Mouse (Mus musculus) left cerebral cortex, postnatal 36 days (tissue): ENCODE data around the gene Slc30a2. TPM values are rescaled to one million over a fixed set of nuclear protein-coding genes. Genes with fewer than 3 reads are reported as not detected.
A peak's percentile ranks its signal among the peaks of the same experiment; 100 is the strongest.

ENCODE experiments used
- DNase-seq, 2 experiments: peaks; one replicate each; pipeline ENCODE4 v3.0.0; 2021 to 2022; ENCODE audit warnings: low spot score in 2 of 2, mixed read lengths in 1 of 2
- intact Hi-C: fragments of 180-260 bp; cut with DNase I; formaldehyde crosslinking; loops from one replicate; pipeline ENCODE4 v1.15.1; 2025
- total RNA-seq, 2 experiments: library from RNA; stranded (reverse); gene quantifications; 2 replicates each; pipeline ENCODE4 v1.2.3; 2021

Slc30a2 gene
- total RNA-seq, 2 experiments from 2014 or later, result not detected

DNA sequence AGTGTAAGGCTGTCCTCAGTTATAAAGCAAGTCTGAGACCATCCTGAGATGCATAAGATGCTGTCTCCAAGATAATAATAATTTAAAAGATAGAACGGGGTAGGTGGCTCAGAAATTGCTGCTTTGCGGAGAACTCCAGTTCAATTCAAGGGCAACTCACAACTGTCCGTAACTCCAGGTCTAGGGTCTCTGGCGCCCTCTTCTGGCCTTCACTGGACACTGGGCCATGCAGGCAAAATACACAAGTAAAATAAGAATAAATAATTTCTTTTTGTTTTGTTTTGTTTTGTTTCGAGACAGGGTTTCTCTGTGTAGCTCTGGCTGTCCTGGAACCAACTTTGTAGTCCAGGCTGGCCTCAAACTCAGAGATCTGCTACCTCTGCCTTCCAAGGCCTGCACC lies 45.4 kb downstream of the Slc30a2 start:
- intact Hi-C loops, result no loop called here
- peak in 1 of 2 experiments; percentile 39 for DNase-seq

DNA sequence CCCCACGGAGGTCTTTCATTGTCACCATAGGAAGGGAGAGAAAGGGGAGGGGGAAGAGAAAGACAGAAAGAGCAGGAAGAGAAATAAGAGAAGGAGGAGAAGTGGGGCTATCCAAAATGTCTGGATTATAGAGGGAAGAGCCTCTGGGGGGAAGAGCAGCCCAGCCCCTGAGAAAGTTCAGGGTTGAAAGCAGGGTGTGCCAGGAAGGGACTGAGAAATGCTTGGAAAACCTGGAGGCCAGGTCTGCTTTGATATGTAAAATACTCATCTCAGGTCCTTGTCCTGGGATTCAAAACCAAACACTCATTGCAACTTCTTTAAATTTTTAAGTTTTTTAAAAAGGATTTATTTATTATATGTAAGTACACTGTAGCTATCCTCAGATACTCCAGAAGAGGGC lies 48.7 kb downstream of the Slc30a2 start:
- intact Hi-C loops, result no loop called here
- DNase-seq, result no peak

DNA sequence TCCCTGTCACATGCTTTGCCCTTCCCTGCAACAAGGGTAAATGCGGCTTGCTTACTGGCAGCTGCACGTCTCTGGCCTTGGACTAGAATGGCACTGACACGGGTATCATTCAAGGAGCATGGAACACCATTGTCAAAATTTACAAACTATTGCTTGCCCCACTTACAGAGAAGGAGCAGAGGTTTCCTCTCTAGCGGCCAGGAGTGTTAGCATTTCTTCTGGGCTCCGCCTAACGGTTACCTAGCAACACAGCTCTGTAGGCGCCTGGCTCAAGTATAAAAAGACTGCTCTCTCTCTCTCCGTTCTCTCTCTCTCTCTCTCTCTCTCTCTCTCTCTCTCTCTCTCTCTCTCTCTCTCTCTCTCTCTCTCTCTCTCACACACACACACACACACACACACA lies 49.6 kb downstream of the Slc30a2 start:
- intact Hi-C loops, result no loop called here

DNA sequence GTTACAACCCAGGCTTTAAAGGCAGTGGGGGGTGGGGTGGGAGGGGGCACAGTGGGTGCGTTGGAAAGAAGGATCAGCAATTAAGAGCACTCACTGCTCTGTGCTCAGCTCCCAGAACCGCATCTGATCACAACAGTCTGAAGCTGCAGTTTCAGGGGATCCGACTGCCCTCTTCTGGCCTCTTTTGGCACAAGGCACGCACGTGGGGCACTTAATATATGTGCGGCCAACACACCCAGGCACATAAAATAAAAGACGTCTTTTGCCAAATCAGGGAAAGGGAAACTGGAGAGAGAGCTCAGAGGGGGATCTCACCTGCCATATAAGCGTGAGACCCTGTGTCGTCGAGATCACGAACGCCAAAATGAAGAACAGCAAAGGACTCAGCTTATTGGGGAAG lies 50.0 kb downstream of the Slc30a2 start:
- intact Hi-C loops, result no loop called here
- no peak for DNase-seq

More for the DNA sequence above, 49.6 kb downstream of the Slc30a2 start:
- peak in 1 of 2 experiments; percentile 43 for DNase-seq

DNA sequence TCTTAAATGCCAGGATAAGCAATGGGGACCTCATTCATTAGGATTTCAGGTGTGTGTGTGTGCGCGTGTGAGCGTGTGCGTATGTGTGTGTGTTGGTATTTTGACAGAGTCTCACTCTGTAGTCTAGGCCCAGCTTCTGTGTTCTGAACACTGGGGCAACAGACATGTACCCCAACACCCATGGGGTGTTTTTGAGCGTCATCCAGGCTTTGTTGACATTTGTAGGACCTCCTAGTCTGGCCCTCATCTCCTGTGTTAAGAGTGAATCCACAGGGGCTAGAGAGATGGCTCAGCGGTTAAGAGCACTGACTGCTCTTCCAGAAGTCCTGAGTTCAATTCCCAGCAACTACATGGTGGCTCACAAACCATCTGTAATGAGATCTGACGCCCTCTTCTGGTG lies 52.2 kb downstream of the Slc30a2 start:
- intact Hi-C loops, result no loop called here
- no peak for DNase-seq

DNA sequence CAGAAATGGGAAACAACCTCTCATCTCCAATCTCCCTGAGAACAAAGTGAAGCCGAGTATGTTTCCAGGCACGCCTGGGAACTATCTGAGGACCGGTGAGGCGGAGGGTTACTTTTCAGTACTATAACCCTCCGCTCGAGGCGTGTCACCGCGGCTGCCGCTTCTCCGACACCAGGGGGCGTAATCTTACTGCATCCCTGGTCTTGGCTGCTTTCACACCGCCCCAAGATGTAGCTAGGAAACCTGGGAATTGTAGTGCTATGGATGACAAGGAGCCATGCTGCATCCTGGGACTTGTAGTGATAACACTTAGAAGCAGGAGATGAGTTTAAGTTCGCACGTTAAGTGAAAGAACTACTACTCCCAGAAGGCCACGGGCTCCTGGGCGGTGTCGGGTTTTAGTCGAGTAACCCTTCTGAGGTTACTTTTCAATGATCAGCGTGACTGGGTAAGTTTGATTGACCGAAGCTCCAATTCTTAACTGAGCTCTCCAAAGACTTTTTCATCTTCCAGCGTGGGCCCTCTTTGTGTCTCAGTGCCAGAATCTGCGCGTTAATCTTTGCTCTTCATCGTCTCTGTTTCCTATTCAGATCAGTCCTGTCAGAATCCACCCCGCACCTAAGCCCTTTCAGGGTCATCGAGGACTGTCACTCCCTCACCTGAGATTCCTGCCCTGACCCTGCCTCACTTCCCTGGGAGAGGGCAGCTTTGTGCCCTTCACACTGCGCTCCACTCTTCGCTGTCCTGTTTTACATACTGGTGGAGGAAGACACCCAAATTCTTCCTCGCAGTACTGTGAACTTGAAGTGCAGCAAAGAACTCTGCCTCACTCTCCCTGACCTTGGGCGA lies 53.2 kb downstream of the Slc30a2 start, which contains the start of gene Pafah2:
TSS of gene Pafah2 (plus strand) at position 344 of the 849 bp plus-strand sequence.
- intact Hi-C loops, result loop anchor here (1.0 to 2.0 kb wide), 2 partner anchors 73 to 82 kb away; partner anchors contain the start of gene Stmn1
- DNase-seq, result peak; percentile 92 to 95

DNA sequence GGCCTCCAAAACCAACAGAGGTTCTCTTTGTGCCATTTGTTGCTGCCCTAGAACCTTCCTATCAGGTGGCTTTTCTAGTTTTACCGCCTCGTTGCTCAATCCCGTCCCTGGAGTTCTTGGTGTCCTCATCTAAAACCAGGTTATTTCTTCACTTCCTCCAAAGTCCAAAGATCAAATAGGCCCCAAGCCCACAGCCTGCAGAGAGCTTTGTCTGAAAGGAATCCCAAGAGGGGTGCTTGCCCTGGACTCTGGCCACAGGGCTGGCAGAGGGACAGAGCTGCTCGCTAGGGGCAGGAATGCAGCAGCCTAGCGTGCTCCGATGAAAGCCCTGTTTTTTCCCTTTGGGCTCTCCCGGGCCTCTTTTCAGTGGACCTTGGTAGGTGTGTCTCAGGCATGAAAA lies 54.1 kb downstream of the Slc30a2 start:
- peak in 1 of 2 experiments; percentile 30 for DNase-seq
- intact Hi-C loops, result loop anchor here (2.0 kb wide), 1 partner anchor 72 kb away; the partner anchor contains the start of gene Stmn1

DNA sequence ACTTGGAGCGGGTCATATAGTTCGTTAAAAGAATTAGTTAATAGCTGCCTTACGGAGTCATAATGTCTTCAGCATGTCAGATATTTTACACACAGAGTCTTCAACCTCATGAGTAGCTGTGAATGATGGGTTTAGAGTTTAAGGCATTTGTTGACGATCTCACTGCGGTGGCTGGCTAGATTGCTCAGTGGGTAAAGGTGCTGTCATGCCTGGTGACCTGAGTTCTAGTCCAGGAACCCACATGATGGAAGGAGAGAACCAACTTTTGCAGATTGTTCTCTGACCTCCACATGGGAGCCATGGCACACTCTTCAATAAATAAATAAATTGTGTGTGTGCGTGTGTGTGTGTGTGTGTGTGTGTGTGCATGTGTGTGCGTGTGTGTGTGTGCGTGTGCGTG lies 54.8 kb downstream of the Slc30a2 start:
- no peak for DNase-seq
- intact Hi-C loops, result loop anchor here (2.0 kb wide), 1 partner anchor 71 kb away; the partner anchor contains the start of gene Stmn1

DNA sequence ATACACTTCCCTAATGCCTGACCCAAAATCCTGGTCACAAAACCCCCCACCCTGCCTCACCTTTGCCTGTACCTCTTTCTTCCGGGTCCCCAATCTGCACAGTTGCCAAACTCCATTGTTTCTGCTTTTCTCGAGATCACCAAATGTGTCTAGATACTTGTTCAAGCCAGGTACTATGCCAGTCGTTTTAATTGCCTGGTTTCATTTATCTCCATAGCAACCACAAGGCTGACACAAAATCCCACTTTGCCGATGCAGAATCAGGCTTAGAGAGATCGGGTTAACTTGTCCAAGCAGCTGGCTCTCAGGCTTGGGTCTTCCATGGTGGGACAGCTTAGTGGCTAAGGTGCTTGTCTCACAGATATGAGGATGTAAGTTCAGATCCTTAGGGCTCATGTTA lies 57.2 kb downstream of the Slc30a2 start:
- intact Hi-C loops, result no loop called here
- peak; percentile 29 to 31 for DNase-seq

DNA sequence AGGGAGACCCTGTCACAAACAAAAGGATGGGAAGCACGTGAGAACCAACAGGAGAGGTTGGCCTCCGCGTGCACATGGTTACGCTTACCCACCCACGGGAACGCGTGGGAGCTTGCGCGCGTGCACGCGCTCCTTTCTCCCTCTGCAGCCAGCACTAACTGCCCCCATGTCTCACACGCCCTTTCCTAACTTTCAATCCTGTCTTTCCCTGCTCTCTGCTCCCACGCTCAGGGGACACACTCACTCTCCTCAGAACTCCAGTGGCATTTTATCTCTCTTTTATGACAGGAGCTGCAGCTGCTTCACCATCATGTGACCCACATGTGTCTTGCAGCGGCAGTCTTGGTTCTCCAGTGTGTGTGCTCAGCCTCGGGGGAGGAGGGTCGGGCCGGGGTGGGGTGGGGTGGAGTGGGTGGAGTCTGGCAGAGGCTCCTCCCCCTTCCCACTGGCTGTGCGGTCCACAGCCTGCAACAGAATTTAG lies 58.2 kb downstream of the Slc30a2 start:
- intact Hi-C loops, result no loop called here
- DNase-seq, result peak; percentile 77 to 81

DNA sequence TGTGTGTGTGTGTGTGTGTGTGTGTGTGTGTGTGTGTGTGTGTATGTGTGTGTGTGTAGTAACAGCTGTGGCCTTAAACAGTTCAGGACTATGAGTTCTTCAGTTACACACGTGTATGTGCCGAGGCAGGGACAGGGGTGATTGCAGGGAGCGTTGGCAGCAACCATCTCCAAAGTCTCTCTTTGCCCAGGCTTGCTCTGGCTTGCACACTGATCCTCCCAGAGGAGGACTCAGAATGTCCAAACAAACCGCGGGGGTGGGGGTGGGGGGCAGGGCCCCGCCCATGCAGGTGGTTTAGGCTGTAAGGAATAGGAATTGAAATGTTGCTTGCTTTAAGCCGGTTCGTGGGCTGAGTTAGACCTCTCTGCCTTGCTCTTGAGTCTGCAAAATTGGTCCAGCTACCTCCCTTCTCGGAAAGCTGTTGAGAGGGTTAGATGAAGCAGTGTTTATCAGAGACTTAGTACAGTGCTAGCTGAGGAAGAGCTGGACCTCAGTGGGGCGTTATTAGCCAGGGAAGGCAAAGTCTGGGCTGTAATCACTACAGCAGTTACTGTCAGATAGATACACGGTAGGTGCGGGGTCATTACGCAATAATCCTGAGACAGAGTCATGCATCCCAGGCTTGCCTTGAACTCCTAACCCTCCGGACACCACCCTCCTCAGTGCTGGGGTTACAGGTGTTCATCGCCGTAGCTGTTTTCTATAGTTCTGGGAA lies 59.0 kb downstream of the Slc30a2 start:
- intact Hi-C loops, result loop anchor here (2.0 kb wide), 1 partner anchor 45 kb away; no protein-coding TSS in a partner anchor
- peak; percentile 35 to 46 for DNase-seq

DNA sequence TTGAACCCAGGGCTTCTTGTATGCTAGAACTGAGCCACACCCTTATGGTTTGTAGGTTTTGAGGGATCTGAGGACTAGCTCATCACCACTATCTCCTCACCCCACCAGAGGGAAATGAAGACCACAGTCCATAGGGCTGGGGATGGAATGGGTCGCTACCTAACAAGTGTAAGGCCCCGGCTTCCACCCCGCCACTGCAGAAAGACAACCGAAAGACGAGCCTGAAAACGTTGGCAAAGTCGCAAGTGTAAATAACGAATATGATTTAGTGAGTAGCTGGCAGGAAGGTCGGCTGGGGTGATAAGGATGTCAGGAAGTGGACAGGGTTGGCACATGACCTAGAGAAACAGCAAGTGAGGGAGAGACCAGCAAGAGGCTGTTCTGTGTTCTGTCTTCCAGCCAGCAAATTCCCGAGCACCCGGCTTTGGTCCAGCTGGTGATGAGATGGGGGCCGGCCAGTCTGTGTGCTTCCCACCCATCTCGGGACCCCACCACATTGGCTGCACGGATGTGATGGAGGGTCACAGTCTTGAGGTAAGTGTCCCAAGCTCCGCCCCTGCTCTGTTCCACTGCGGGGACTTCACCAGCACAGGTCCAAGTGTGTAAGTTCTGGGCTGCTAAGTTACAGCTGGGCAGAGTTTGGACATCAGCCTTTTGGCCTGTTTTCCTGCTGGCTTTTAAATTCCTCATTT lies 59.7 kb downstream of the Slc30a2 start:
- intact Hi-C loops, result loop anchor here (2.0 kb wide), 1 partner anchor 44 kb away; no protein-coding TSS in a partner anchor
- DNase-seq, result peak in 1 of 2 experiments; percentile 27

DNA sequence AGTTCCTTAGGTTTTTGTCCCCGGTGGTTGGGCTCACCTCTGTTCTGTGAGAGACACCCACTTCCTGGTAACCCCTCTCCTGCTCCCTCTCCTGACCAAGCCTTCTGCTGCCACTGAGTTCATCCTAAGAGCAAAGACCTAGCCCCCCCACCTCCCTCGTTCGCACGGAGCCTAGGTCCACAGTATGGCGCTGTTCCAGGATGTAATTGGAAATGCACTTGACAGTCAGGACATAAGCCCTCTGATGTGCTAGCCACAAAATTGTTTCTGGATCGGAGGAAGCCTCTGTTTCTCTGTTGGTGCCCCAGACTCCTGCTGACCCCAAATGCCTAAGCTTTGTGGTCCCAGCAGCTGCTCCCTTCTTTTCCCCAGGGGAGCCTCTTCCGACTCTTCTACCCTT lies 60.7 kb downstream of the Slc30a2 start:
- intact Hi-C loops, result loop anchor here (2.0 kb wide), 1 partner anchor 43 kb away; no protein-coding TSS in a partner anchor
- DNase-seq, result no peak

Other genes starting within 250 kb of the Slc30a2 start
- 1 to 10 TPM; 1.4 to 2.7 TPM for gene Cd52, start 248.1 kb upstream of the Slc30a2 start, total RNA-seq
- 10 to 100 TPM; 23.3 to 46.3 TPM for gene Ubxn11, start 240.6 kb upstream of the Slc30a2 start, total RNA-seq
- 100 to 1,000 TPM; 187 to 235 TPM for gene Sh3bgrl3, start 214.4 kb upstream of the Slc30a2 start, total RNA-seq
- gene Cep85, start 156.1 kb upstream of the Slc30a2 start, total RNA-seq, result 10 to 100 TPM; 14.3 to 18.3 TPM
- not detected for gene Gm7534, start 140.2 kb upstream of the Slc30a2 start, total RNA-seq
- gene Catsper4, start 115.8 kb upstream of the Slc30a2 start, total RNA-seq, result not detected
- under 1 TPM; 0.27 to 0.66 TPM for gene Cnksr1, start 104.8 kb upstream of the Slc30a2 start, total RNA-seq
- gene E130218I03Rik, start 99.5 kb upstream of the Slc30a2 start, total RNA-seq, result under 1 TPM in 1 of 2 experiments, not detected in 1; 0.47 TPM
- gene Zfp593, start 97.6 kb upstream of the Slc30a2 start, total RNA-seq, result 10 to 100 TPM in 1 of 2 experiments, 1 to 10 TPM in 1; 9.2 to 13.2 TPM
- not detected for gene Gm30191, start 96.2 kb upstream of the Slc30a2 start, total RNA-seq
- 1 to 10 TPM; 2.8 to 3.4 TPM for gene Grrp1, start 89.1 kb upstream of the Slc30a2 start, total RNA-seq
- gene Pdik1l, start 55.3 kb upstream of the Slc30a2 start, total RNA-seq, result 10 to 100 TPM; 18.1 to 21.6 TPM
- under 1 TPM; 0.22 to 0.27 TPM for gene Trim63, start 28.1 kb upstream of the Slc30a2 start, total RNA-seq
- gene Extl1, start 40.7 kb downstream of the Slc30a2 start, total RNA-seq, result 10 to 100 TPM; 46.2 to 60.6 TPM
- 1 to 10 TPM; 6.7 to 7.5 TPM for gene Pafah2, start 53.1 kb downstream of the Slc30a2 start, total RNA-seq
- gene Stmn1, start 125.1 kb downstream of the Slc30a2 start, total RNA-seq, result 1,000 to 10,000 TPM; 1,022 to 1,141 TPM
- gene Paqr7, start 153.5 kb downstream of the Slc30a2 start, total RNA-seq, result 10 to 100 TPM; 56.5 to 65.6 TPM
- gene Aunip, start 167.8 kb downstream of the Slc30a2 start, total RNA-seq, result under 1 TPM in 1 of 2 experiments, not detected in 1; 0.32 TPM
- gene Mtfr1l, start 192.2 kb downstream of the Slc30a2 start, total RNA-seq, result 10 to 100 TPM; 61.9 to 70.2 TPM
- 10 to 100 TPM; 19.6 to 21.2 TPM for gene Selenon, start 209.0 kb downstream of the Slc30a2 start, total RNA-seq